Comparison of ENCODE assay signal across 8 mouse cellular contexts in genomic region chr4:115075204-115075915, GRCm38 (mm10). TPM values are rescaled to one million over a fixed set of nuclear protein-coding genes. Genes with fewer than 3 reads are reported as not detected.
DNase-seq lines count a peak whose midpoint lies in the region; ATAC-seq and TF ChIP-seq lines count a peak whose summit lies in the region.

No protein-coding gene starts in this region.

- H3K9me3 ChIP-seq in kidney, postnatal 0 days (replicated peaks; ENCODE audit: low read length): no peaks in the 10 kb centered on the region
- no peaks in the 10 kb centered on the region for H3K9me3 ChIP-seq in midbrain, embryonic 14.5 days (ENCODE audit: control insufficient read depth, low read length)

- H3K9ac ChIP-seq in kidney, postnatal 0 days (ENCODE audit: low read depth, low read length): no peak overlapping the region
- no peak overlapping the region for H3K9ac ChIP-seq in midbrain, embryonic 14.5 days (replicated peaks; ENCODE audit: low read length)

- intact Hi-C loops in left cerebral cortex, adult 2 months (cut with DNase I): no loop called here

- no peaks in the 10 kb centered on the region for H3K36me3 ChIP-seq in kidney, postnatal 0 days (ENCODE audit: insufficient read depth, low read length)
- H3K36me3 ChIP-seq in midbrain, embryonic 14.5 days (ENCODE audit: control insufficient read depth, insufficient read depth, low read length): no peaks in the 10 kb centered on the region

- ATAC-seq in kidney, postnatal 0 days (replicated peaks; ENCODE audit: low FRiP score, low read depth): no peak
- ATAC-seq in megakaryocyte progenitor cell, adult 5-6 weeks (replicated peaks; ENCODE audit: poor library complexity): peak; percentile 72
- ATAC-seq in midbrain, embryonic 14.5 days (ENCODE audit: low FRiP score, low TSS enrichment): no peak

- WGBS in kidney, postnatal 0 days: 36% methylated on average over 3 of the region's 3 CpGs
- 51% methylated on average over 3 of the region's 3 CpGs for WGBS in midbrain, embryonic 14.5 days

- no peak overlapping the region for H3K4me2 ChIP-seq in kidney, postnatal 0 days (ENCODE audit: low read length)
- H3K4me2 ChIP-seq in midbrain, embryonic 14.5 days (ENCODE audit: low read length): no peak overlapping the region

- H3K4me3 ChIP-seq in kidney, postnatal 0 days (replicated peaks; ENCODE audit: low read depth, low read length): no peak overlapping the region
- H3K4me3 ChIP-seq in midbrain, embryonic 14.5 days (replicated peaks; ENCODE audit: low read depth, low read length): no peak overlapping the region
- H3K4me3 ChIP-seq in left cerebral cortex, adult 2 months: no peak overlapping the region

- DNase-seq in adrenal gland, postnatal 14 days: peak; percentile 38
- no peak for DNase-seq in adrenal gland, postnatal 25 days
- DNase-seq in heart, adult 11 months: peak; percentile 98
- peak; percentile 64 for DNase-seq in kidney, postnatal 0 days (ENCODE audit: low spot score)
- no peak for DNase-seq in layer of hippocampus, adult 8-10 months (ENCODE audit: low spot score in 2 of 2)
- no peak for DNase-seq in midbrain, embryonic 14.5 days
- DNase-seq in left cerebral cortex, adult 2 months (ENCODE audit: extremely low spot score in 1 of 2, low spot score in 2 of 2): no peak

- H3K27me3 ChIP-seq in kidney, postnatal 0 days (ENCODE audit: insufficient read depth, low read length): no peaks in the 10 kb centered on the region
- H3K27me3 ChIP-seq in midbrain, embryonic 14.5 days (ENCODE audit: control insufficient read depth, insufficient read depth, low read length): no peaks in the 10 kb centered on the region

- TF ChIP-seq CTCF in kidney, postnatal 0 days (IDR thresholded peaks at IDR 0.05; ENCODE audit: low read depth): no peak
- no peak for TF ChIP-seq CTCF in left cerebral cortex, adult 2 months (IDR thresholded peaks at IDR 0.05)

- no peaks in the 10 kb centered on the region for H3K4me1 ChIP-seq in kidney, postnatal 0 days (replicated peaks; ENCODE audit: insufficient read depth, low read length)
- peaks cover 19% of the 10 kb centered on the region for H3K4me1 ChIP-seq in midbrain, embryonic 14.5 days (ENCODE audit: control insufficient read depth, insufficient read depth, low read length)

- H3K27ac ChIP-seq in kidney, postnatal 0 days: peak overlapping the region; percentile 62; the same call in 1 of the 2 replicates
- H3K27ac ChIP-seq in midbrain, embryonic 14.5 days (replicated peaks; ENCODE audit: low read depth, low read length): no peak overlapping the region
- H3K27ac ChIP-seq in left cerebral cortex, adult 2 months: no peak overlapping the region

RNA-seq across cellular contexts. Expression of gene Pdzk1ip1, which starts 13.1 kb away (rescaled TPM):
- total RNA-seq in adrenal gland, postnatal 14 days (2021): 0.53 and 2.4 TPM in 2 replicates
- 0.58 TPM in 1 of 2 replicates, not detected in the other for total RNA-seq in adrenal gland, postnatal 25 days (2021)
- polyA plus RNA-seq in kidney, postnatal 0 days (2015; fragmentation: Nextera tagmentation; extraction: Ambion mirVana): 681 and 685 TPM in 2 replicates
- total RNA-seq in megakaryocyte progenitor cell, adult 5-6 weeks (2015): 5.2 and 11.2 TPM in 2 replicates
- total RNA-seq in megakaryocyte progenitor cell, adult 5-6 weeks (2017): 2.0 and 5.2 TPM in 2 replicates
- 1 to 10 TPM in 1 of 4 experiments, under 1 TPM in 3; 0.54 to 1.5 (median 0.74) TPM for total RNA-seq in layer of hippocampus, adult 8-10 months (2022)
- polyA plus RNA-seq in midbrain, embryonic 14.5 days (2014; fragmentation: Nextera tagmentation; extraction: Ambion mirVana): 2.0 and 4.5 TPM in 2 replicates
- under 1 TPM in 1 of 2 experiments, not detected in 1; 0.75 TPM for total RNA-seq in left cerebral cortex, adult 2 months (2021)

RNA-seq across cellular contexts. Expression of gene Tal1, which starts 19.1 kb away (rescaled TPM):
- total RNA-seq in adrenal gland, postnatal 14 days (2021): 5.2 and 7.3 TPM in 2 replicates
- total RNA-seq in adrenal gland, postnatal 25 days (2021): 2.9 and 3.5 TPM in 2 replicates
- 1.0 and 1.1 TPM in 2 replicates for polyA plus RNA-seq in kidney, postnatal 0 days (2015; fragmentation: Nextera tagmentation; extraction: Ambion mirVana)
- 17.3 and 22.6 TPM in 2 replicates for total RNA-seq in megakaryocyte progenitor cell, adult 5-6 weeks (2015)
- total RNA-seq in megakaryocyte progenitor cell, adult 5-6 weeks (2017): 9.2 and 16.3 TPM in 2 replicates
- 1 to 10 TPM; 1.1 to 2.6 (median 1.7) TPM for total RNA-seq in layer of hippocampus, adult 8-10 months (2022)
- polyA plus RNA-seq in midbrain, embryonic 14.5 days (2014; fragmentation: Nextera tagmentation; extraction: Ambion mirVana): 23.1 and 23.8 TPM in 2 replicates
- total RNA-seq in left cerebral cortex, adult 2 months (2021): 1 to 10 TPM; 1.5 TPM

RNA-seq across cellular contexts. Expression of gene Cyp4x1, which starts 58.7 kb away (rescaled TPM):
- total RNA-seq in adrenal gland, postnatal 14 days (2021): 0.26 TPM in 1 of 2 replicates, not detected in the other
- not detected in 2 replicates for total RNA-seq in adrenal gland, postnatal 25 days (2021)
- polyA plus RNA-seq in kidney, postnatal 0 days (2015; fragmentation: Nextera tagmentation; extraction: Ambion mirVana): 0.20 and 0.21 TPM in 2 replicates
- total RNA-seq in megakaryocyte progenitor cell, adult 5-6 weeks (2015): not detected in 2 replicates
- total RNA-seq in megakaryocyte progenitor cell, adult 5-6 weeks (2017): not detected in 2 replicates
- total RNA-seq in layer of hippocampus, adult 8-10 months (2022): 1 to 10 TPM; 8.1 to 8.9 (median 8.5) TPM
- 7.0 and 10.8 TPM in 2 replicates for polyA plus RNA-seq in midbrain, embryonic 14.5 days (2014; fragmentation: Nextera tagmentation; extraction: Ambion mirVana)
- total RNA-seq in left cerebral cortex, adult 2 months (2021): 10 to 100 TPM; 12.7 to 14.6 TPM

Comparison
In these comparisons a context has a peak if more than half of its experiments do, and no peak if none do; other contexts are left out.
1. DNase-seq: peak in adrenal gland, postnatal 14 days (single experiment), heart, adult 11 months (single experiment) and kidney, postnatal 0 days (single experiment); none in adrenal gland, postnatal 25 days (single experiment), layer of hippocampus, adult 8-10 months (0 of 2), midbrain, embryonic 14.5 days (single experiment) and left cerebral cortex, adult 2 months (0 of 2).